Mouse (Mus musculus) Muller cell, postnatal 12 days (primary cell): ENCODE results near the gene Dnajc28.
"Not testable (repeated sequence)": the region's sequence is repeated elsewhere in the genome, so short reads cannot be mapped to it uniquely, and the experiment has no call there.

Source experiments
- DNase-seq: peaks from one replicate; pipeline ENCODE4 v3.0.0-alpha.2; 2015; ENCODE audit errors: inconsistent ontology term

The Dnajc28 gene

GRCm38 (mm10) chr16:91618511-91619501, at the start of gene Dnajc28:
Dnajc28 (minus strand) TSS chr16:91619026.
- DNase-seq: peak; percentile 72

DNA sequence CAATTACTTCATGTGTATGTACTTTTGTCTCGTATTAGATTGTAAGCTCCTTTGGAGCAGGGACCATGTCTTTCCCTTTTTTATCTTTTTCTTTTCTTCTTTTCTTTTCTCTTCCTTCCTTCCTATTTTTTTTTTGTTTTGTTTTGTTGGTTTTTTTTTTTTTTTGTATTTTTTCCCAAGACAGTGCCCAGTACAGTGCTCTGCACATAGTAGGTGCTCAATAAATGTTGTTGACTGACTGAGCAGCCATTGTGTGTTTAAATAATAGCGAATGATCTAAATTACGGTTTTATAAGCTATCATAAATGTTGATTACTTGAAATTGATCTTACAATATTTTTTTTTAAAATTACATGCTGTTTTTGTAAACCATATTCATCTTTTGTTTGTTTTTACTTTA, 45.0 kb upstream of the Dnajc28 start:
- no peak for DNase-seq

DNA sequence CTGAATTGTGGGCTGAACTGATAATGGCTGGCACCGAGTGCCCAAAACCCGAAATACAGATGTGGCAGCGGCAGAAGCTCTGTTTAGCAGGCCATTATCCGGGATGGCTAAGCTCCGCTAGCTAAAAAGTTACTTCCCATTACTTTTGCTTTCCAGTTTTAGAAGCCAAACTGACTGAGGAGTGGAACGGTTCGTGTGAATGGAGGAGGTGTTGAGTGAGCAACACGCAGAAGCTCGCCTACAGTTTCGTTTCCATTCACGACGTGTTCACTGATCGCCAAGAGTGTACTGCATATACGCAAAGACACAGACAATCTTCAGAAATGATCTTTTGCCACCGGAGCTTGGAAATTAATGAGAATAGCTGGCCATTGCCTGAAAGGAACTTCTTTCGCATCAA, 43.5 kb upstream of the Dnajc28 start:
- DNase-seq: no peak

GRCm38 (mm10) chr16:91661397-91661796, 42.6 kb upstream of the Dnajc28 start:
- DNase-seq: no peak

GRCm38 (mm10) chr16:91659798-91660197, 41.0 kb upstream of the Dnajc28 start:
- DNase-seq: no peak

- no peak for DNase-seq
Measured at GRCm38 (mm10) chr16:91658471-91658870, 39.6 kb upstream of the Dnajc28 start.

GRCm38 (mm10) chr16:91657285-91657684, 38.5 kb upstream of the Dnajc28 start:
- DNase-seq: no peak

- no peak for DNase-seq
Measured at GRCm38 (mm10) chr16:91655285-91655684, 36.5 kb upstream of the Dnajc28 start.

DNA sequence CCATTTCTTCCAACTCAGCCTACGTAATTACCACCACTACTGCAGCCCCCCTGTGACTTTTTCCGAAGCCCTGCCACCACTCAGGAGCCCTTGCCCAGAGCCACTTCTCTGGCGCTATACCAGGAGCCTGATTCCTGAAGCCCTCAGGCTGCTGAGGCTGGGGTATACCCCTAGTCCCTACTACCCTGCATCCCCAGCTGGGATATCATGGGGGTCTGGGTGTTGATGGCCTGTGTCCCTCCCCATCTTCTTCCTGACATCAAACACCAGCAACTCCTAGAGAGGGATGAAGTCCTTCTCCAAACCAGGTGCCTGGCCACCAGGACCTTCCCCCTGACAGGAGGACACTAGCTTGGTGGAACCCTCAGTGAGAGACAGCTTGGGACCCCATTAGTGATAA, 33.4 kb upstream of the Dnajc28 start:
- no peak for DNase-seq

DNA sequence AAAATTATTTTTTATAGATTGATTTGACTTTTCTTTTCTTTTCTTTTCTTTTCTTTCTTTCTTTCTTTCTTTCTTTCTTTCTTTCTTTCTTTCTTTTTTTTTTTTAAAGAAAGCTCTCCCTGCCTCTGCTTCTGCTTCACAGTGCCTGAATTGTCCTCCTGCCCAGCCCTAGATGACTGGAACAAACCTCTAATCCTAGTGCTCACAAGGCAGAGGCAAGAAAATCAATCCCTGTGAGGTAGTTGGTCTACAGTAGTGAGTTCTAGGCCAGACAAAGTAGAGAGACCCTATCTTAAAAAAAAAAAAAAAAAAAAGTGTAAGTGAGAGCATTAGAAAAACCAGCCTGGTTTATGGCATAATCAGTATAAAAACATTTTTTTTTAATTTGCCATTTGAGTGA, 31.0 kb upstream of the Dnajc28 start:
- DNase-seq: no peak

GRCm38 (mm10) chr16:91649246-91649645, 30.4 kb upstream of the Dnajc28 start:
- no peak for DNase-seq

GRCm38 (mm10) chr16:91648220-91648550, 29.4 kb upstream of the Dnajc28 start:
- peak; percentile 87 for DNase-seq

- DNase-seq: peak; percentile 98
Measured at GRCm38 (mm10) chr16:91647461-91648219, 28.8 kb upstream of the Dnajc28 start, which contains the start of gene Son. Son (plus strand) TSS chr16:91647506.

- DNase-seq: peak; percentile 95
Measured at GRCm38 (mm10) chr16:91646681-91647419, 28.0 kb upstream of the Dnajc28 start, which contains the start of gene Gart. Gart (minus strand) TSS chr16:91646952.

DNA sequence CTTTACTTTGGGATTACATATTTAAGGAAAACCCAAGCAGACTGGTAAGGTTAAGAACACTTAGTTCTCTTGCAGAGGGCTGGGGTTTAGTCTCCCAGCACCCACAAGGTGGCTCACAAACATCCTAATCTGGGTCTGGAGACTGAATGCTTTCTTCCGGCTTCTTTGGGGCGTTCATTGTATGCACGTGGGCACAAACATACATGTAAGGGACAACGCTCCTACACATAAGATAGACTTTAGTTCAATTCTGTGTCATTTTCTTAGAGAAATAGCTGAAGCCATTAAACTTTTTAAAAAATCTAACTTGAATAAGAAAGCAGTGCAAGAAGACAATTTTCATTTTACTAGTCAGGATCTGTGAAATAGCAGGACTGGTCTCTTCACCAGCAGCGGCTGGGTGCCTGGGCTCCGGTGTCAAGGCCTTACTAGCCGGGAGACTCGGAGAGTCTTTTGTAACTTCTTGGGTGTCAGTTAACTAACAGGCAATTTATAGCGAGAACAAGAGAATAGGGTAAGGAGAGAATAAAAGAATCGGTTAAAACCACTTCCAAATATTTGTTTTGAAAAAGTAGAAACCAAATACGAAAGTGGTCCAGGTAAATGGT, 27.3 kb upstream of the Dnajc28 start:
- DNase-seq: peak; percentile 20

DNA sequence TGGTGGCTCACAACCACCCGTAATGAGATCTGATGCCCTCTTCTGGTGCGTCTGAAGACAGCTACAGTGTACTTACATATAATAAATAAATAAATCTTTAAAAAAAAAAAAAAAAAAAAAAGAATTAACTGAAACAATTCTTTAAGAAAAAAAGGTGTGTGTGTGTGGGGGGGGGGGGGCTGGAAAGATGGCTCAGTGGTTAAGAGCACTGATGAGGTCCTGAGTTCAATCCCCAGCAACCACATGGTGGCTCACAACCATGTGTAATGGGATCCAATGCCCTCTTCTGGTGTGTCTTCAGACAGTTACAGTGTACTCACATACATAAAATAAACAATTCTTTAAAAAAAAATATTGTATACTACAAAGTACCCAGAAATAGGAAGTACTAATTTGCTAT, 26.6 kb upstream of the Dnajc28 start:
- not testable (repeated sequence) for DNase-seq

DNA sequence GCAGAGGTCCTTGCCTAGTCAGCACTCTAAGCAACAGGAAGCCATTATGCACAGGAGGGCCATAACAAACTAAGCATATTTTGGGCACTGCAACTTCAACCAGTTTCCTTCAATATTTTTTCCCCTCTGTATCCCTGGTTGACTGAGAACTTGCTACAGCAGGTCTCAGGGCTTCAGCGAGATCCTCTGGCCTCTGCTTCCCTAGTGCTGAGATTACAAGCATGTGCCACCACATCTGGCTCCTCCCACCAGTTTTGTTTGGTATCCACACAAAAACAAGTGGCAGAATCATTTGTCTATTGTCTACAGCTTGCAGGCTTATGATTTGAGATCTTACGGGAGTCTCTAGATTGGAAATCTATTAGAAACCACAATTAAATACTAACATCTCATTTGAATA, 26.1 kb upstream of the Dnajc28 start:
- DNase-seq: no peak

- no peak for DNase-seq
Measured at GRCm38 (mm10) chr16:91640171-91640570, 21.3 kb upstream of the Dnajc28 start.

DNA sequence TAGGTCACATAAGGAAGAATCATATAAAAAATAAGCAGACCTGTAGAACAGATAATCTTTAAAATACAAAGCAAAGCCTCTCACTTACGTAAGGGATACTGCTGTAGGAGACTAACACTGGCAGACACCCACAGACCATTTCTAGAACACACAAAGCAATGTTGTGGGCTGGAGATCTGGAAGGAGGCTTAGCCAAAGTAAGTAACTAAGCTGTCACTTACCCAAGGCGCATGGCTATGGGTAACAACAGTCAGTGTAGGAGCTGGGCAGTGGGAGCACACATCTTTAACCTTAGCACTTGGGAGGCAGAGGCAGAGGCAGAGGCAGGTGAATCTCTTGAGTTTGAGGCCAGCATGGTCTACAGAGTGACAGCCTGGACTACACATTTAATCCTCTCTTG, 20.8 kb upstream of the Dnajc28 start:
- no peak for DNase-seq

DNA sequence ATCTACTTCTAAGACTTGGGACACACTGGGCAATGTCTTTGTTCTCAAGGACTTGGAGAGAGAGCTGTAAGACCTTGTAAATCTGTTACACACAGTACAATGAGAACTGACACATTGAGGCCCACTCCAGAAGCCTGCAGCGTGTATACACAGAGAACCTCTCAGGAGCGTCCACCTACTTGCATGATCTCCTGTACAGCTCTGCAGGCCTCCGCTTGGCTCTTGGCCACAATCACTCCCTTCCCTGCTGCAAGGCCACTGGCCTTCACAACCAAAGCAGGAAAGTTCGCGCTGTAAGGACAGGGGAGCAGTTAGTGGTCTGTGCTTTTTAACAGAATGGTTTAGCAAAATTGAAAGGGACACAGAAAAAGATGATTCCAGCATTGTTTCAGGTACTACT, 20.3 kb upstream of the Dnajc28 start:
- DNase-seq: no peak

GRCm38 (mm10) chr16:91633641-91634040, 14.8 kb upstream of the Dnajc28 start:
- no peak for DNase-seq

GRCm38 (mm10) chr16:91632940-91633339, 14.1 kb upstream of the Dnajc28 start:
- no peak for DNase-seq
